Mouse (Mus musculus): Measurements from ENCODE around the gene Paxx. TPM values are rescaled to one million over a fixed set of nuclear protein-coding genes. Genes with fewer than 3 reads are reported as not detected.

Gene Paxx
- polyA plus RNA-seq, 1 experiment = 62.7 TPM

- Histone ChIP-seq H3K4me1 (ENCODE audit: control insufficient read depth, insufficient read depth, insufficient read length, low read length) (peaks cover 26% of the 10 kb centered on the region), H3K27me3 (ENCODE audit: control insufficient read depth, insufficient read depth, low read length) (no peaks in the 10 kb centered on the region), H3K4me3 (ENCODE audit: low read depth, low read length) (peak within 1 kb of the TSS; percentile 94), H3K36me3 (ENCODE audit: control insufficient read depth, insufficient read depth, low read length) (peaks cover 19% of the 10 kb centered on the region), H3K27ac (ENCODE audit: insufficient read depth, low read depth, low read length) (peak within 1 kb of the TSS; percentile 83)
- no peak for TF ChIP-seq CTCF (IDR thresholded peaks at IDR 0.05; ENCODE audit: extremely low read depth, insufficient read length, insufficient replicate concordance, low read depth, low read length)
- no peak for TF ChIP-seq POLR2A (IDR thresholded peaks at IDR 0.05; ENCODE audit: low read depth, low read length)
- WGBS = 62% methylated on average over 20 of the region's 20 CpGs
Measured at GRCm38 (mm10) chr2:25501593-25502486, 40.9 kb upstream of the Paxx start, which contains the start of gene C8g. Gene C8g, minus strand, starts transcription at chr2:25501719.

- Histone ChIP-seq H3K27me3 (ENCODE audit: control insufficient read depth, insufficient read depth, low read length) (no peaks in the 10 kb centered on the region), H3K27ac (ENCODE audit: insufficient read depth, low read depth, low read length) (peak within 1 kb of the TSS; percentile 86), H3K36me3 (ENCODE audit: control insufficient read depth, insufficient read depth, low read length) (peaks cover 19% of the 10 kb centered on the region), H3K4me3 (ENCODE audit: low read depth, low read length) (peak within 1 kb of the TSS; percentile 94), H3K4me1 (ENCODE audit: control insufficient read depth, insufficient read depth, insufficient read length, low read length) (peaks cover 26% of the 10 kb centered on the region)
- TF ChIP-seq POLR2A (IDR thresholded peaks at IDR 0.05; ENCODE audit: low read depth, low read length) (peak; percentile 70), CTCF (IDR thresholded peaks at IDR 0.05; ENCODE audit: extremely low read depth, insufficient read length, insufficient replicate concordance, low read depth, low read length) (no peak)
- under 1% methylated on average over 41 of the region's 44 CpGs for WGBS
Measured at GRCm38 (mm10) chr2:25500576-25501405, 39.9 kb upstream of the Paxx start, which contains the start of gene Fbxw5. Gene Fbxw5, plus strand, starts transcription at chr2:25500750.

GRCm38 (mm10) chr2:25500071-25500575 is 39.2 kb upstream of the Paxx start:
- 52% methylated on average over 6 of the region's 6 CpGs for WGBS
- Histone ChIP-seq H3K27me3 (ENCODE audit: control insufficient read depth, insufficient read depth, low read length) (no peaks in the 10 kb centered on the region), H3K36me3 (ENCODE audit: control insufficient read depth, insufficient read depth, low read length) (peaks cover 16% of the 10 kb centered on the region), H3K4me1 (ENCODE audit: control insufficient read depth, insufficient read depth, insufficient read length, low read length) (peaks cover 26% of the 10 kb centered on the region), H3K4me3 (ENCODE audit: low read depth, low read length) (peak overlapping the region; percentile 55), H3K27ac (ENCODE audit: insufficient read depth, low read depth, low read length) (peak overlapping the region; percentile 86)
- TF ChIP-seq POLR2A (IDR thresholded peaks at IDR 0.05; ENCODE audit: low read depth, low read length) (no peak), CTCF (IDR thresholded peaks at IDR 0.05; ENCODE audit: extremely low read depth, insufficient read length, insufficient replicate concordance, low read depth, low read length) (no peak)

GRCm38 (mm10) chr2:25498622-25499478 is 38.0 kb upstream of the Paxx start:
- peaks cover 5% of the 10 kb centered on the region; the same call in 1 of the 2 replicates for H3K36me3 ChIP-seq (ENCODE audit: control insufficient read depth, insufficient read depth, low read length)
- 81% methylated on average over 15 of the region's 15 CpGs for WGBS
- no peak overlapping the region for H3K4me3 ChIP-seq (ENCODE audit: low read depth, low read length)
- H3K4me1 ChIP-seq (ENCODE audit: control insufficient read depth, insufficient read depth, insufficient read length, low read length) = peaks cover 26% of the 10 kb centered on the region
- TF ChIP-seq POLR2A (IDR thresholded peaks at IDR 0.05; ENCODE audit: low read depth, low read length) = no peak
- no peak for TF ChIP-seq CTCF (IDR thresholded peaks at IDR 0.05; ENCODE audit: extremely low read depth, insufficient read length, insufficient replicate concordance, low read depth, low read length)
- H3K27me3 ChIP-seq (ENCODE audit: control insufficient read depth, insufficient read depth, low read length) = no peaks in the 10 kb centered on the region
- no peak overlapping the region for H3K27ac ChIP-seq (ENCODE audit: insufficient read depth, low read depth, low read length)

- H3K27ac ChIP-seq (ENCODE audit: insufficient read depth, low read depth, low read length) = no peak overlapping the region
- H3K27me3 ChIP-seq (ENCODE audit: control insufficient read depth, insufficient read depth, low read length) = no peaks in the 10 kb centered on the region
- WGBS = 36% methylated on average over 6 of the region's 6 CpGs
- no peak for TF ChIP-seq POLR2A (IDR thresholded peaks at IDR 0.05; ENCODE audit: low read depth, low read length)
- no peak for TF ChIP-seq CTCF (IDR thresholded peaks at IDR 0.05; ENCODE audit: extremely low read depth, insufficient read length, insufficient replicate concordance, low read depth, low read length)
- no peak overlapping the region for H3K4me3 ChIP-seq (ENCODE audit: low read depth, low read length)
- H3K4me1 ChIP-seq (ENCODE audit: control insufficient read depth, insufficient read depth, insufficient read length, low read length) = peaks cover 24% of the 10 kb centered on the region
- no peaks in the 10 kb centered on the region for H3K36me3 ChIP-seq (ENCODE audit: control insufficient read depth, insufficient read depth, low read length)
Measured at GRCm38 (mm10) chr2:25497846-25498575, 37.1 kb upstream of the Paxx start.

GRCm38 (mm10) chr2:25496462-25496861 is 35.6 kb upstream of the Paxx start:
- Histone ChIP-seq H3K27me3 (ENCODE audit: control insufficient read depth, insufficient read depth, low read length) (no peaks in the 10 kb centered on the region), H3K36me3 (ENCODE audit: control insufficient read depth, insufficient read depth, low read length) (no peaks in the 10 kb centered on the region), H3K4me3 (ENCODE audit: low read depth, low read length) (no peak overlapping the region), H3K4me1 (ENCODE audit: control insufficient read depth, insufficient read depth, insufficient read length, low read length) (peaks cover 11% of the 10 kb centered on the region), H3K27ac (ENCODE audit: insufficient read depth, low read depth, low read length) (no peak overlapping the region)
- WGBS = 42% methylated on average over 4 of the region's 4 CpGs
- TF ChIP-seq CTCF (IDR thresholded peaks at IDR 0.05; ENCODE audit: extremely low read depth, insufficient read length, insufficient replicate concordance, low read depth, low read length) (peak; percentile 53; the same call in 1 of the 2 replicates), POLR2A (IDR thresholded peaks at IDR 0.05; ENCODE audit: low read depth, low read length) (no peak)

Measured in small intestine, adult 2 months (tissue).